Mouse (Mus musculus): ENCODE results near the gene Lrba. TPM values are rescaled to one million over a fixed set of nuclear protein-coding genes. Genes with fewer than 3 reads are reported as not detected.

The Lrba gene
- polyA plus RNA-seq, 1 experiment from 2014 or later: 9.2 TPM

- Histone ChIP-seq H3K9me3 (ENCODE audit: control insufficient read depth, low read length) (no peaks in the 10 kb centered on the region), H3K27me3 (replicated peaks; ENCODE audit: control insufficient read depth, insufficient read depth, low read length) (no peaks in the 10 kb centered on the region), H3K9ac (ENCODE audit: low read depth, low read length) (no peak overlapping the region), H3K36me3 (ENCODE audit: control insufficient read depth, insufficient read depth, low read length) (0 out of 2 replicates have a peak, but pooled peaks cover 13% of the 10 kb centered on the region), H3K4me3 (ENCODE audit: low read depth, low read length) (no peak overlapping the region), H3K27ac (replicated peaks; ENCODE audit: low read depth, low read length) (no peak overlapping the region), H3K4me1 (ENCODE audit: control insufficient read depth, insufficient read depth, low read length) (peaks cover 13% of the 10 kb centered on the region), H3K4me2 (ENCODE audit: low read depth, low read length) (no peak overlapping the region)
- 40% methylated on average over 6 of the region's 6 CpGs for WGBS
- ATAC-seq (ENCODE audit: low read depth): no peak
- peak; percentile 86 for DNase-seq (ENCODE audit: low spot score)
Measured at GRCm38 (mm10) chr3:86788711-86789110, 564.2 kb downstream of the Lrba start.

GRCm38 (mm10) chr3:86789752-86790151 lies 565.3 kb downstream of the Lrba start:
- H3K27me3 ChIP-seq (replicated peaks; ENCODE audit: control insufficient read depth, insufficient read depth, low read length): no peaks in the 10 kb centered on the region
- DNase-seq (ENCODE audit: low spot score) (no peak), ATAC-seq (ENCODE audit: low read depth) (no peak)
- H3K9ac ChIP-seq (ENCODE audit: low read depth, low read length): no peak overlapping the region
- WGBS: 78% methylated on average over 5 of the region's 5 CpGs
- H3K4me2 ChIP-seq (ENCODE audit: low read depth, low read length): no peak overlapping the region
- H3K4me3 ChIP-seq (ENCODE audit: low read depth, low read length): no peak overlapping the region
- peaks cover 17% of the 10 kb centered on the region for H3K4me1 ChIP-seq (ENCODE audit: control insufficient read depth, insufficient read depth, low read length)
- H3K36me3 ChIP-seq (ENCODE audit: control insufficient read depth, insufficient read depth, low read length): 0 out of 2 replicates have a peak, but pooled peaks cover 10% of the 10 kb centered on the region
- no peak overlapping the region for H3K27ac ChIP-seq (replicated peaks; ENCODE audit: low read depth, low read length)
- no peaks in the 10 kb centered on the region for H3K9me3 ChIP-seq (ENCODE audit: control insufficient read depth, low read length)

GRCm38 (mm10) chr3:86793264-86793663 lies 568.8 kb downstream of the Lrba start:
- Histone ChIP-seq H3K27ac (replicated peaks; ENCODE audit: low read depth, low read length) (peak overlapping the region; percentile 24; the same call in 1 of the 2 replicates), H3K4me1 (ENCODE audit: control insufficient read depth, insufficient read depth, low read length) (peaks cover 20% of the 10 kb centered on the region), H3K9ac (ENCODE audit: low read depth, low read length) (no peak overlapping the region), H3K4me3 (ENCODE audit: low read depth, low read length) (no peak overlapping the region), H3K9me3 (ENCODE audit: control insufficient read depth, low read length) (no peaks in the 10 kb centered on the region), H3K36me3 (ENCODE audit: control insufficient read depth, insufficient read depth, low read length) (0 out of 2 replicates have a peak, but pooled peaks cover 3% of the 10 kb centered on the region), H3K4me2 (ENCODE audit: low read depth, low read length) (no peak overlapping the region), H3K27me3 (replicated peaks; ENCODE audit: control insufficient read depth, insufficient read depth, low read length) (no peaks in the 10 kb centered on the region)
- DNase-seq (ENCODE audit: low spot score) (no peak), ATAC-seq (ENCODE audit: low read depth) (no peak)
- WGBS: 72% methylated on average over 4 of the region's 4 CpGs

- 58% methylated on average over 1 of the region's 1 CpGs for WGBS
- Histone ChIP-seq H3K4me3 (ENCODE audit: low read depth, low read length) (no peak overlapping the region), H3K4me2 (ENCODE audit: low read depth, low read length) (no peak overlapping the region), H3K9me3 (ENCODE audit: control insufficient read depth, low read length) (no peaks in the 10 kb centered on the region), H3K9ac (ENCODE audit: low read depth, low read length) (no peak overlapping the region), H3K4me1 (ENCODE audit: control insufficient read depth, insufficient read depth, low read length) (peaks cover 20% of the 10 kb centered on the region), H3K27me3 (replicated peaks; ENCODE audit: control insufficient read depth, insufficient read depth, low read length) (no peaks in the 10 kb centered on the region), H3K27ac (replicated peaks; ENCODE audit: low read depth, low read length) (peak overlapping the region; percentile 24; the same call in 1 of the 2 replicates), H3K36me3 (ENCODE audit: control insufficient read depth, insufficient read depth, low read length) (0 out of 2 replicates have a peak, but pooled peaks cover 3% of the 10 kb centered on the region)
- ATAC-seq (ENCODE audit: low read depth) (no peak; the same call in 1 of the 2 replicates), DNase-seq (ENCODE audit: low spot score) (peak; percentile 41)
Measured at GRCm38 (mm10) chr3:86793720-86794191, 569.3 kb downstream of the Lrba start.

- no peak for DNase-seq (ENCODE audit: low spot score)
- Histone ChIP-seq H3K4me1 (ENCODE audit: control insufficient read depth, insufficient read depth, low read length) (peaks cover 18% of the 10 kb centered on the region), H3K36me3 (ENCODE audit: control insufficient read depth, insufficient read depth, low read length) (0 out of 2 replicates have a peak, but pooled peaks cover 3% of the 10 kb centered on the region), H3K27ac (replicated peaks; ENCODE audit: low read depth, low read length) (no peak overlapping the region), H3K9ac (ENCODE audit: low read depth, low read length) (no peak overlapping the region), H3K4me3 (ENCODE audit: low read depth, low read length) (no peak overlapping the region), H3K27me3 (replicated peaks; ENCODE audit: control insufficient read depth, insufficient read depth, low read length) (no peaks in the 10 kb centered on the region), H3K9me3 (ENCODE audit: control insufficient read depth, low read length) (no peaks in the 10 kb centered on the region), H3K4me2 (ENCODE audit: low read depth, low read length) (no peak overlapping the region)
- no peak for ATAC-seq (ENCODE audit: low read depth)
- whole genome bisulfite sequencing: 32% methylated on average over 6 of the region's 6 CpGs
Measured at GRCm38 (mm10) chr3:86796716-86797115, 572.2 kb downstream of the Lrba start.

- no peaks in the 10 kb centered on the region for H3K9me3 ChIP-seq (ENCODE audit: control insufficient read depth, low read length)
- no peak overlapping the region for H3K4me3 ChIP-seq (ENCODE audit: low read depth, low read length)
- H3K36me3 ChIP-seq (ENCODE audit: control insufficient read depth, insufficient read depth, low read length): no peaks in the 10 kb centered on the region
- no peaks in the 10 kb centered on the region for H3K27me3 ChIP-seq (replicated peaks; ENCODE audit: control insufficient read depth, insufficient read depth, low read length)
- H3K4me2 ChIP-seq (ENCODE audit: low read depth, low read length): no peak overlapping the region
- H3K27ac ChIP-seq (replicated peaks; ENCODE audit: low read depth, low read length): no peak overlapping the region
- DNase-seq (ENCODE audit: low spot score) (no peak), ATAC-seq (ENCODE audit: low read depth) (no peak)
- H3K9ac ChIP-seq (ENCODE audit: low read depth, low read length): no peak overlapping the region
- peaks cover 18% of the 10 kb centered on the region for H3K4me1 ChIP-seq (ENCODE audit: control insufficient read depth, insufficient read depth, low read length)
- WGBS: 82% methylated on average over 13 of the region's 13 CpGs
Measured at GRCm38 (mm10) chr3:86797871-86798460, 573.5 kb downstream of the Lrba start.

- WGBS: 92% methylated on average over 9 of the region's 9 CpGs
- H3K27me3 ChIP-seq (replicated peaks; ENCODE audit: control insufficient read depth, insufficient read depth, low read length): no peaks in the 10 kb centered on the region
- no peak for ATAC-seq (ENCODE audit: low read depth)
- no peaks in the 10 kb centered on the region for H3K36me3 ChIP-seq (ENCODE audit: control insufficient read depth, insufficient read depth, low read length)
- H3K27ac ChIP-seq (replicated peaks; ENCODE audit: low read depth, low read length): no peak overlapping the region
- H3K4me1 ChIP-seq (ENCODE audit: control insufficient read depth, insufficient read depth, low read length): peaks cover 8% of the 10 kb centered on the region
- H3K9me3 ChIP-seq (ENCODE audit: control insufficient read depth, low read length): no peaks in the 10 kb centered on the region
- no peak overlapping the region for H3K9ac ChIP-seq (ENCODE audit: low read depth, low read length)
- H3K4me3 ChIP-seq (ENCODE audit: low read depth, low read length): no peak overlapping the region
- DNase-seq (ENCODE audit: low spot score): no peak
- no peak overlapping the region for H3K4me2 ChIP-seq (ENCODE audit: low read depth, low read length)
Measured at GRCm38 (mm10) chr3:86799041-86799440, 574.6 kb downstream of the Lrba start.

GRCm38 (mm10) chr3:86800841-86801240 lies 576.4 kb downstream of the Lrba start:
- Histone ChIP-seq H3K4me2 (ENCODE audit: low read depth, low read length) (no peak overlapping the region), H3K4me3 (ENCODE audit: low read depth, low read length) (no peak overlapping the region), H3K27me3 (replicated peaks; ENCODE audit: control insufficient read depth, insufficient read depth, low read length) (no peaks in the 10 kb centered on the region), H3K27ac (replicated peaks; ENCODE audit: low read depth, low read length) (no peak overlapping the region), H3K9me3 (ENCODE audit: control insufficient read depth, low read length) (no peaks in the 10 kb centered on the region), H3K9ac (ENCODE audit: low read depth, low read length) (no peak overlapping the region), H3K36me3 (ENCODE audit: control insufficient read depth, insufficient read depth, low read length) (peaks cover 10% of the 10 kb centered on the region; the same call in 1 of the 2 replicates), H3K4me1 (ENCODE audit: control insufficient read depth, insufficient read depth, low read length) (peaks cover 4% of the 10 kb centered on the region)
- WGBS: 75% methylated on average over 8 of the region's 8 CpGs
- ATAC-seq (ENCODE audit: low read depth): no peak
- no peak for DNase-seq (ENCODE audit: low spot score)

GRCm38 (mm10) chr3:86802825-86803224 lies 578.3 kb downstream of the Lrba start:
- Histone ChIP-seq H3K27me3 (replicated peaks; ENCODE audit: control insufficient read depth, insufficient read depth, low read length) (no peaks in the 10 kb centered on the region), H3K4me1 (ENCODE audit: control insufficient read depth, insufficient read depth, low read length) (peaks cover 4% of the 10 kb centered on the region), H3K27ac (replicated peaks; ENCODE audit: low read depth, low read length) (no peak overlapping the region), H3K9me3 (ENCODE audit: control insufficient read depth, low read length) (no peaks in the 10 kb centered on the region), H3K36me3 (ENCODE audit: control insufficient read depth, insufficient read depth, low read length) (peaks cover 10% of the 10 kb centered on the region; the same call in 1 of the 2 replicates), H3K9ac (ENCODE audit: low read depth, low read length) (no peak overlapping the region), H3K4me3 (ENCODE audit: low read depth, low read length) (no peak overlapping the region), H3K4me2 (ENCODE audit: low read depth, low read length) (no peak overlapping the region)
- no peak for ATAC-seq (ENCODE audit: low read depth)
- 71% methylated on average over 8 of the region's 8 CpGs for WGBS
- no peak for DNase-seq (ENCODE audit: low spot score)

Data from embryonic facial prominence, embryonic 14.5 days (tissue).